Mouse (Mus musculus) stomach, postnatal 0 days (tissue): ENCODE measurements around the gene 0610010K14Rik.

Experiments used
- CTCF ChIP-seq: IDR thresholded peaks from 2 replicates; pipeline ENCODE4 v1.5.1; 2016; ENCODE audit warnings: antibody characterized with exemption, low read depth, mild to moderate bottlenecking, moderate library complexity
- EP300 ChIP-seq: optimal IDR thresholded peaks from 2 replicates; pipeline ENCODE3; 2016; ENCODE audit warnings: antibody characterized with exemption

DNA sequence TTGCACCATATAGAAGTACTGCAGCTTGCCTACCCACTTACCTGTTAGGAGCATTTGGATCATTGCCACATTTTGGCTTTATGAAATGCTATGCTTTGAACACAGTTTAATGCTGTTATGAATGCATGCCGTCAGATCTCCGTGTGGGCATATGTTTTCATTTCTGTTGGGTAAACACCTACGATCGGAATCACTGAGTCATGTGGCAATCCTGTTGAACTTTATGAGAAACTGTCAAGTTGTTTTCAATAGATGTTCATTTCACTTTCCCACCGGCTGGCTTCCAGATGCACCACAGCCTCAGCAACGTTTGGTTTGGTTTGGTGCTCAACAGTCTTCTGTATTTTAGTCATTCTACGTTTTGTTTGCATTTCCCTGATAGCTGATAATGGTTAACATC, 33.9 kb upstream of the 0610010K14Rik start:
- TF ChIP-seq EP300 (no peak), CTCF (no peak)
